Mouse (Mus musculus) ES-CJ7 (cell line): Measurements from ENCODE around the gene Abhd16b.
A peak's percentile ranks its signal among the peaks of the same experiment; 100 is the strongest.

Source experiments
- DNase-seq: peaks from one replicate; pipeline ENCODE4 v3.0.0; 2011; ENCODE audit warnings: low read depth, low spot score

Gene Abhd16b

DNA sequence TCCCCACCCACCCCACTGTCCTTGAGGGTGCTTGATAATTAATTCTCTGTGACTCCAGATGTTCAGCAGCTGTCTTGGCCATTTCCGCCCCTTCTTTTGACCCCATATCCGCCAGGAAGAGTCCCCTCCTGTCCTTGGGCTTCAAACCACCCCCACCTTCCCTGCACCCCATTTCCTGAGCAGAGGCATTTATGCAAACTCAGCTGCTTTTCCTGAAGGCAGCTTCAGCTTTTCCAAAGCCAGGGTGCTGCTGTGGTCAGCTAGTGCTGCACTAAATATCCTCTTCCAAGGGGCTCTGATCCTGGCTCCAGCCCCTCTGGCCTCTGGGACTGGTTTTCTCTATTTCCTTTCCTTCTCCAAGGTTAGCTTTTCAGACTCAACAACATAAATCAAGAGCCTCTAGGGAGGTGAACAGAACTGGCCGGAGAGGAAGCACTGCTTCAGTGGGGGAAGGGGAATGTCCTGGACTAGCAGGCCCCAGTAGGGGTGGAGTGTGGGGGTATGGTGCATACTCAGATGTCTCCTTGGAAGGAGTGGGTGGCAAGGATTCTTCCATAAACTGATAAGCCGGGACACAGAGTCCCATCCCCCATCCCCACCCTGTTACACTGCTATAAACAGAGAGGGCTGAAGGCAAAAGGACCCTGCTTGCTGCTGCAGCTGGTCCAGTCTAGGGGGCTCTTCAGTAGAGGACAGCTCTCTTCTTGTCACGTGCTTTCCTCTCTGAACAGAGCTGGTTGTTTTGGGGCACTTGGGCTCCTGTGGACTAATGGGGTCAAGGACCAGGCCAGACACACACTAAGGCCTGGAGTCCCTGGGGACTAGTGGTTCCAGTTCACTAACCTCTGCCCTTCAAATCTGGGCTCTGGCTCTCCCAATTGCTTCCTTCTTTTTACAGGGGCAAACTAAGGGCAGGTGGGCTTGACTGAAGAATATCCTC, 5.4 kb upstream of the Abhd16b start:
- peak; percentile 28 for DNase-seq

GRCm38 (mm10) chr2:181491432-181492205, 1.4 kb upstream of the Abhd16b start:
- peak; percentile 90 for DNase-seq

- DNase-seq = no peak
These were observed 800 bp upstream of the Abhd16b start for GRCm38 (mm10) chr2:181492206-181492605.

- DNase-seq = no peak
These were observed 1.4 kb downstream of the Abhd16b start for GRCm38 (mm10) chr2:181494266-181494945.

GRCm38 (mm10) chr2:181495845-181496244, 2.8 kb downstream of the Abhd16b start:
- DNase-seq = peak; percentile 23

GRCm38 (mm10) chr2:181496281-181496680, 3.3 kb downstream of the Abhd16b start:
- DNase-seq = peak; percentile 79

GRCm38 (mm10) chr2:181496831-181497547, 4.0 kb downstream of the Abhd16b start, which contains the start of gene Tpd52l2:
Gene Tpd52l2, plus strand, starts transcription at chr2:181497142.
- peak; percentile 98 for DNase-seq

DNA sequence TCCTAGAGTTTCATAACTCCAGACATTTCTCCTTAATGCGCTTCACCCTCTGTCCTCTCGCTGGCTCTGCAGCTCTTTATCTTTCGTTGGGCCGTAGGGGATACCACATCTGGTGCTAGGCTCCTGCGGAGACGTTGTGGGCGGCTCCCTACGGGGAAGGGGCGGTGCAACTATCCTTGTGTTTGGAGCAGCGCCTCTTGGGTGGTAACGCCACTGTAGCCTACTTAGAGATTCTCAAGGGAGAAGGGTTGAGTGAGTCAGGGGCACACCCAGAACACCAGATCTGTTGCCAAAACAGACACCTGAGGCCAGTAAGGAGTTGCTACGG, 4.5 kb downstream of the Abhd16b start:
- DNase-seq = peak; percentile 86

- no peak for DNase-seq
These were observed 5.6 kb downstream of the Abhd16b start for GRCm38 (mm10) chr2:181498644-181499043.

DNA sequence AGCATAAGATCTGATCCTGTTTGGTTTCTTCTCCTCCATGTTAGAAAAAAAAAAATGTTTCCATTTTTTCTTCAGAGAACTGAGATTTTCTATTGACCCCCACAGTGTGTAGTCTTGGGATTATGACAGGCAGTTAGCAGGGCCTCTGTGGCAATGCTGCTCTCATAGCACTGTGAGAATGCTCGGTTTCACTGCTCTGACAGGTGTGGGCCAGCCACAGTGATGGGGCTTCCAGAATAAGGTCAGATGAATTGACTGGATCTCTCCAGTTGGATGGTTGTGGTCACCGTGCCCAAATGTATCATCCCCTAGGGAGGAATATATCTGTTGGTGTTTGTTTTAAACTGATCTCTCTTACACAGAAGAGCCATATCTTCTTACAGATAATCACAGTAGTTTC, 16.2 kb downstream of the Abhd16b start:
- no peak for DNase-seq

DNA sequence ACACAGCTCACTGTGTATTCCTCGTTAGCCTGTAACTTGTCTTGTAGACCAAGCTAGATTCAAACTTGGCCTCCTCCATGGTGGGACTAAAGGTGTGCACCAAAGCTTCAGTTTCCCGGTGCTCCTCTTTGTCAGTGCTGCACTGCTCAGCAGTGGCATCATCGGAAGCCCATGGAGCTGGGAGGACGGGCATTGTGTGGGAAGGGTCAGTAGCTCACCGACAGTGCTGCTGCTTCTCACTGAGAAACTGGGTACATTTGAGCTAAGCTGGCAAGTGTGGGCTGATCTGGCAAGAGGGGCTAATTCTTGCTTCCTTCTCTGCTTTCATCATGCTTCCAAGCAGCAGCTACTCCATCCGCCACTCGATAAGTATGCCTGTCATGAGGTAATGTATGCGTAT, 18.2 kb downstream of the Abhd16b start:
- no peak for DNase-seq

- DNase-seq = no peak
These were observed 26.2 kb downstream of the Abhd16b start for GRCm38 (mm10) chr2:181519201-181519600.

GRCm38 (mm10) chr2:181520118-181520935, 27.3 kb downstream of the Abhd16b start, which contains the start of gene Dnajc5:
Gene Dnajc5, plus strand, starts transcription at chr2:181520485.
- DNase-seq = peak; percentile 97

GRCm38 (mm10) chr2:181520936-181521227, 27.9 kb downstream of the Abhd16b start:
- no peak for DNase-seq

DNA sequence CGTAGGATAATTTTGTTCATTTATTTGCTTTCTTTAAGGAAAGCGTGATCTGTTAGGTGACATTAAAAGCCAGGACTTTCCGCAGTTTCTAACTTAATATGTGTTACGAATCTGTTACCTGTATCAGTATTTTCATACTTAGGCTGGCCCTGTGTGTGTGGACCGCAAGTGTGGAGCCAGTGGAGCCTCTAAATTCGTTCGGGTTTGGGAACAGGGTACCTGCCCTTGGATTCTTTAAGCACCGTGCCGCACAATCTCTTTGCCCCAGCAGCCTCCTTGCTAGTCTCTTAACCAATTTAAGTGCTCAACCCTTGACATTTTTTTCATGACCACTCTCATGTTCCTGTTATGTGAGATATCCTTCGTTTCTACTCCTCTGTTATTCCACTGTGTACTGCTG, 28.5 kb downstream of the Abhd16b start:
- no peak for DNase-seq

- peak; percentile 65 for DNase-seq
These were observed 29.8 kb downstream of the Abhd16b start for GRCm38 (mm10) chr2:181522811-181523210.

GRCm38 (mm10) chr2:181525526-181525925, 32.5 kb downstream of the Abhd16b start:
- DNase-seq = no peak

DNA sequence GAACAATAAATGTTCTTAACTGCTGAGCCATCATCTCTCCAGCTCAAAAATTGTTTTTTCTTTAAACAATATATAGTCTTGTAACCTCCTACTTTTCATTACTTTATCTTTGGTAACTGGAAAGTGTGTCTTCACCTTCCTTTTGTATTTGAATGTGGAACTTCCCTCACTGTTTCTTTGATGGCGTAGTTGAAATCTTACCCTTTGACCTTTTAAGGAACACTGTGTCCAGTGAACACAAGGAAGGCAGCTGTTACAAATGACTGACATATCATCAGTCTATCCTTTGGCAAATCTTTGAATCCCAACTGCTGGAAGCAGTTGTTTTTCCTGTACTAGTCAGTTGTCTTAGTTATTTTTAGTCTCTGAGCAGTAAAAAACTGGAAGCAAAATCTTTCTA, 36.1 kb downstream of the Abhd16b start:
- no peak for DNase-seq

GRCm38 (mm10) chr2:181532589-181532988, 39.6 kb downstream of the Abhd16b start:
- no peak for DNase-seq

DNA sequence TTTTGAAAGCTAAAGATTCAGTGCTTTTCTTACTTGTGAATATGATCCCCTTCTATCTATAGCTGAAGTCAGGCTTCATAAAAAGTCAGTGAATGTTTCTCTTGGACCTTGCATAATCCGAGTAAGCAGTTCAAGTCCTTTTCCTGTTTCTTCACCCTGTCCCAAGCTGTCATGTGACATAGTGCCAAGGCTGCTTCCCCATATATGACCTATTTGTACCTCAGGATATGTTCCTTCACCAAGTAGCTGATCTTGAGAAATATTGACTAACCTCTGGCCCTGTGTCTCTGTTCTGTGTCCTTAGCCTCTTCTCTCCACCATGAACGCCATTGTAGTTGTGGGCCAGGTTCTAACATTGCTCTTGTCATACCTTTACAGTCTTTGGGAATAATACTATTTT, 43.4 kb downstream of the Abhd16b start:
- no peak for DNase-seq
